Mouse (Mus musculus) lung, postnatal 0 days (tissue): ENCODE data around the gene Gaa.

ENCODE experiments used
- CTCF ChIP-seq: IDR thresholded peaks from 2 replicates; pipeline ENCODE4 v1.5.1; 2016; ENCODE audit warnings: antibody characterized with exemption, mild to moderate bottlenecking
- EP300 ChIP-seq: IDR thresholded peaks from 2 replicates; pipeline ENCODE4 v1.6.1; 2016; ENCODE audit warnings: antibody characterized with exemption, mild to moderate bottlenecking, control low read depth

GRCm38 (mm10) chr11:119310621-119311020 lies 42.9 kb downstream of the Gaa start:
- TF ChIP-seq CTCF (no peak), EP300 (no peak)
